Mouse (Mus musculus) hindbrain, postnatal 0 days (tissue): ENCODE measurements around the gene Tepp. TPM values are rescaled to one million over a fixed set of nuclear protein-coding genes. Genes with fewer than 3 reads are reported as not detected.
A peak's percentile ranks its signal among the peaks of the same experiment; 100 is the strongest.

ENCODE experiments used
- ATAC-seq: fragments of 200-750 bp; cut with Nextera tagmentation; 2 replicates; pipeline ENCODE4 v1.8.0; 2017; ENCODE audit warnings: mild to moderate bottlenecking, moderate TSS enrichment, moderate library complexity
- DNase-seq: peaks from one replicate; pipeline ENCODE4 v3.0.0-alpha.2; 2015; ENCODE audit warnings: low spot score
- H3K27ac ChIP-seq: fragments of 300-500 bp; sonication (generic); 2 replicates; pipeline ENCODE4 v1.5.1; 2014; ENCODE audit warnings: mild to moderate bottlenecking
- H3K27me3 ChIP-seq: fragments of 300-500 bp; sonication (generic); 2 replicates; pipeline ENCODE4 v1.6.1; 2014; ENCODE audit warnings: low read length, mixed read lengths; ENCODE audit not compliant: insufficient read depth
- H3K36me3 ChIP-seq: fragments of 300-500 bp; sonication (generic); 2 replicates; pipeline ENCODE4 v1.6.1; 2014; ENCODE audit warnings: low read length, mixed read lengths; ENCODE audit not compliant: insufficient read depth
- H3K4me1 ChIP-seq: fragments of 300-500 bp; sonication (generic); 2 replicates; pipeline ENCODE4 v1.6.1; 2014; ENCODE audit warnings: antibody characterized with exemption, low read length, mixed read lengths; ENCODE audit not compliant: insufficient read depth
- H3K4me2 ChIP-seq: fragments of 300-500 bp; sonication (generic); 2 replicates; pipeline ENCODE4 v1.6.1; 2014; ENCODE audit warnings: low read depth, mild to moderate bottlenecking, low read length, moderate library complexity, mixed read lengths
- H3K4me3 ChIP-seq: fragments of 300-500 bp; sonication (generic); 2 replicates; pipeline ENCODE4 v1.5.1; 2014; ENCODE audit warnings: low read length
- H3K9ac ChIP-seq: fragments of 300-500 bp; sonication (generic); replicated peaks from 2 replicates; pipeline ENCODE4 v1.6.1; 2014; ENCODE audit warnings: mild to moderate bottlenecking, low read length, moderate library complexity, mixed read lengths
- H3K9me3 ChIP-seq: fragments of 300-500 bp; sonication (generic); 2 replicates; pipeline ENCODE4 v1.6.1; 2016; ENCODE audit warnings: low read length, mixed read lengths
- CTCF ChIP-seq: IDR thresholded peaks from 2 replicates; pipeline ENCODE4 v1.5.1; 2016; ENCODE audit warnings: antibody characterized with exemption, control low read depth, low read depth
- WGBS: fragments of 180-500 bp; shearing (Covaris S2); extraction: QIAGEN DNeasy Blood & Tissue Kit; methylation state at CpG from one replicate; pipeline ENCODE4 v1.1.7; 2014; 5-methylcytosine and 5-hydroxymethylcytosine counted together
- polyA plus RNA-seq: library from polyadenylated mRNA; unstranded; fragments of >200 nt; fragmentation: Nextera tagmentation; extraction: Ambion mirVana; gene quantifications from 2 replicates; pipeline ENCODE4 v1.2.1, GENCODE M21; 2015
- total RNA-seq: library from RNA; depleted of rRNA; stranded (reverse); fragments of >200 nt; gene quantifications from 2 replicates; pipeline ENCODE4 v1.2.3, GENCODE M21; 2014

Tepp gene
- total and polyA plus RNA-seq, 2 experiments from 2014 or later = 3.1 TPM; not detected in 1

GRCm38 (mm10) chr8:95314707-95315106 is 4.3 kb downstream of the Tepp start:
- Histone ChIP-seq H3K27ac (no peak overlapping the region), H3K4me2 (no peak overlapping the region), H3K9ac (no peak overlapping the region), H3K36me3 (no peaks in the 10 kb centered on the region), H3K9me3 (no peaks in the 10 kb centered on the region), H3K4me3 (no peak overlapping the region), H3K4me1 (no peaks in the 10 kb centered on the region), H3K27me3 (no peaks in the 10 kb centered on the region)
- ATAC-seq = no peak
- 87% methylated on average over 2 of the region's 2 CpGs for WGBS
- no peak for DNase-seq
- TF ChIP-seq CTCF = no peak

- ATAC-seq = no peak
- Histone ChIP-seq H3K9ac (no peak overlapping the region), H3K36me3 (no peaks in the 10 kb centered on the region), H3K27me3 (no peaks in the 10 kb centered on the region), H3K4me1 (0 out of 2 replicates have a peak, but pooled peaks cover 3% of the 10 kb centered on the region), H3K27ac (no peak overlapping the region), H3K4me3 (no peak overlapping the region), H3K4me2 (no peak overlapping the region), H3K9me3 (no peaks in the 10 kb centered on the region)
- DNase-seq = no peak
- no peak for TF ChIP-seq CTCF
- WGBS = 91% methylated on average over 1 of the region's 1 CpGs
Measured at GRCm38 (mm10) chr8:95315350-95315749, 5.0 kb downstream of the Tepp start.

DNA sequence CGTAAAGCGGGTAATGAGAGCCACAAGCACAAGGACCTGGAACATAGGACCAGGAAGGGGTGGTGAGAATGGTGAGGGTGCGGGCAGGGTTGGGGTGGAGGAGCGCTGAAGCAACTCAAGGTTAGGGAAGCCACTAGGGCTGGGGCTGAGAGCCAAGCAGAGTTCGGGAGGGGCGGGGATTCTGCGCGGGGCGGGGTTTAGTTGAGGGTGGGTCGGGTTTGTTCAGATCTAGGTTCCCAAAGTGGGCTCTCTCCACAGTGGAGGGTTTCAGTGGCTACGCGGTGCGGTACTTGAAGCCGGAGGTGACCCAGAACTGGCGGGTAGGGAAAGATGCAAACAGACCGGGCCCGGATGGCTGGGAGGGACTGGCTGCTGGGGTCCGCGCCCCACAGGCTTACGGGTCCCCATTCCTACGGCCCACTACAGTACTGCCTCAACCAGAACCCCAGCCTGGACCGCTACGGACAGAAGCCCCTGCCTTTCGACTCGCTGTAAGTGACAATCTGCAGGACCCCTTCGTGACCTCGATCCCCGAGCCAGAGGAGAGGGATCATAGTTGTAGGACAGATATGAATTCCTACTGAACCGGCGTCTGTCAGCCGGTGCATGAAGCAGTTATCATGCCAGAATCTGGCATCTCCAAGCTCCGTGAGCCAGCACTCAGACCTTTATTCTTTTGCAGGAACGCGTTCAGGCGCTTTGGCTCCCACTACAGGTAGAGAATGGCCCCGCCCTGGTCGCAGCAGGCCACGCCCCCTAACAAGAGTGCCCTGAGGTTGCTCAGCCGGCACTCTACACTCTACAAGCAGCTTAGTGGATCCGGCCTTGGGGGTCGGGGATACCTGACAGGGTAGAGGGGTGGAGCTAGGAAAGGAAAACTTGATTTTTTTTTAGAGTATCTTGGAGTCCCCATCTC is 10.1 kb downstream of the Tepp start:
- Histone ChIP-seq H3K4me2 (peak overlapping the region; percentile 84), H3K4me1 (0 out of 2 replicates have a peak, but pooled peaks cover 3% of the 10 kb centered on the region), H3K36me3 (no peaks in the 10 kb centered on the region; the same call in 1 of the 2 replicates), H3K27me3 (no peaks in the 10 kb centered on the region), H3K27ac (no peak overlapping the region), H3K9ac (peak overlapping the region; percentile 39), H3K4me3 (peak overlapping the region; percentile 42), H3K9me3 (no peaks in the 10 kb centered on the region)
- 3% methylated on average over 41 of the region's 41 CpGs for WGBS
- DNase-seq = peak; percentile 77
- ATAC-seq = peak; percentile 77
- TF ChIP-seq CTCF = peak; percentile 52

- WGBS = 80% methylated on average over 3 of the region's 3 CpGs
- H3K27ac ChIP-seq = no peak overlapping the region
- no peak overlapping the region for H3K4me3 ChIP-seq
- no peaks in the 10 kb centered on the region for H3K27me3 ChIP-seq
- no peak for TF ChIP-seq CTCF
- no peak overlapping the region for H3K4me2 ChIP-seq
- ATAC-seq (no peak), DNase-seq (no peak)
- peaks cover 25% of the 10 kb centered on the region for H3K36me3 ChIP-seq
- H3K9me3 ChIP-seq = no peaks in the 10 kb centered on the region
- H3K4me1 ChIP-seq = 0 out of 2 replicates have a peak, but pooled peaks cover 3% of the 10 kb centered on the region
- no peak overlapping the region for H3K9ac ChIP-seq
Measured at GRCm38 (mm10) chr8:95323201-95323600, 12.8 kb downstream of the Tepp start.

- peak overlapping the region; percentile 43; the same call in 1 of the 2 replicates for H3K27ac ChIP-seq
- H3K36me3 ChIP-seq = peaks cover 37% of the 10 kb centered on the region
- H3K4me2 ChIP-seq = no peak overlapping the region
- 0 out of 2 replicates have a peak, but pooled peaks cover 4% of the 10 kb centered on the region for H3K4me1 ChIP-seq
- DNase-seq = no peak
- ATAC-seq = peak; percentile 36; the same call in 1 of the 2 replicates
- H3K27me3 ChIP-seq = no peaks in the 10 kb centered on the region
- TF ChIP-seq CTCF = no peak
- H3K9me3 ChIP-seq = no peaks in the 10 kb centered on the region
- no peak overlapping the region for H3K9ac ChIP-seq
- WGBS = 21% methylated on average over 5 of the region's 5 CpGs
- H3K4me3 ChIP-seq = no peak overlapping the region
Measured at GRCm38 (mm10) chr8:95324646-95325045, 14.3 kb downstream of the Tepp start.

DNA sequence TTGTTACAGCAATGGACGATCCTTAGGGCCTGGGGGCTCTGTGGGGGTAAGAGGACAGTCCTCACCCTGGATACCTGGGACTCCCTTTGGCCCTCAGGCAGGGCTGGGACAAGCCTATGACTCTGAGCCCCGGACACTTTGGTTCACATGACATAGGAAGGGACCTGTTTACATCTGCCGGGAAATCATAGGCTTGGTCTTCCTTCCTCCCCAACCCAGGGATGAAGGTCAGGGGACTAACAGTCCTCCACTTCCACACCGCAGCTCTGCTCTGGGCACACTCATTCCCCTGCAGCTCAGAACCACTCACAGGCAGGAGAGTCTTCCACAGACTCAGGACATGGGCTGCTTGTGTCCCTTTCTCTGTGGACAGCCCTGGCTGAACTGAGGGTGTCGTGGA is 16.5 kb downstream of the Tepp start:
- Histone ChIP-seq H3K4me1 (peaks cover 11% of the 10 kb centered on the region), H3K9ac (no peak overlapping the region), H3K27ac (no peak overlapping the region), H3K36me3 (peaks cover 37% of the 10 kb centered on the region), H3K27me3 (no peaks in the 10 kb centered on the region), H3K4me3 (no peak overlapping the region), H3K9me3 (no peaks in the 10 kb centered on the region), H3K4me2 (no peak overlapping the region)
- WGBS = 94% methylated on average over 5 of the region's 5 CpGs
- ATAC-seq (no peak), DNase-seq (no peak)
- TF ChIP-seq CTCF = no peak
